Mouse (Mus musculus) thymus, postnatal 25 days (tissue): Measurements from ENCODE around the gene Jhy.

ENCODE experiments used
- DNase-seq: peaks from one replicate; pipeline ENCODE4 v3.0.0; 2022

The Jhy gene

GRCm38 (mm10) chr9:40963586-40964417, at the start of gene Jhy:
Gene Jhy (minus strand): TSS chr9:40964118.
- DNase-seq: no peak

GRCm38 (mm10) chr9:41012456-41012855, 48.5 kb upstream of the Jhy start:
- no peak for DNase-seq

DNA sequence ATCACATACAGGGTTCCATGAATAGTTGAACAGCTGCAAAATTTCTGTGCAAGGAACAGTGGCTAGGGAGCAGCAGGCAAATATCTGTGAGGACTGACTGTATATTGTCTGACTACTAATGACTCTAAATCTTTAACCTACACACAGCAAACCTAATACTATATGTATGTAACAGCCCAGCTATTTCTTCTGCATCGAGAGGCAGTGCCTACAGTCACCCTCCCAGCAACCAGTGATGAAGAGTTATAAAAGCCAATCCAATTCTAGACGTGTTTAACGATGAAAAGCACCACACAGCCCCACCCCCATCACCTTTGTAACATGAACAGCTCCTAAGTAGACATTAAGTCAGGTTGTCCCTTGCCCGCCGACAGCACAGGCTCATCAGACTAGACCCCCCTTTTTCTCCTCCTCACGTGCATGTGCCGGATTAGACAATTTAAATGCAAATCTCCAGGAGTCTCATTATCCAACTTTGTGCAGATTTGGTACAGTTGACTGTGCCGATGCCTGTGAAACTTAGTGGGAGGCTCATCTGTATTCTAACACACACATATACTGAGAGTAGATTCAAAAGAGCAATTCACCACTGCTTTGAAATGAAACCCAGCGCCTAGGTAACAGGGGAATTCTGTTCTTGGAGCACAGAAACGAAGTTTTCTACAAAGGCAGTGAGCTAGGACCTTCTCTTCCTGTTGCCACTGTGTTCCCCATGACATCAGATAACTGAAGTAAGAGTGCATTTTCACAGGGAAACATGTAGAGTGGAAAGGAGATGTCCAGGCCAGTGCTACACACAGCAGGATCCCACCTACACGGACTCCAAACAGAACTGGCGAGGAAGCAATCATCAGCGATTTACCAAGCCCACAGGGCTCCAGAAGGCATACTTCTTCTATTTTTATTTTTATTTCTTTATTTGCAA, 47.9 kb upstream of the Jhy start:
- no peak for DNase-seq

- no peak for DNase-seq
These were observed 43.9 kb upstream of the Jhy start for GRCm38 (mm10) chr9:41007785-41008184.

GRCm38 (mm10) chr9:41004415-41004814, 40.5 kb upstream of the Jhy start, which contains the start of gene Crtam:
Gene Crtam (minus strand): TSS chr9:41004628.
- DNase-seq: peak; percentile 29

DNA sequence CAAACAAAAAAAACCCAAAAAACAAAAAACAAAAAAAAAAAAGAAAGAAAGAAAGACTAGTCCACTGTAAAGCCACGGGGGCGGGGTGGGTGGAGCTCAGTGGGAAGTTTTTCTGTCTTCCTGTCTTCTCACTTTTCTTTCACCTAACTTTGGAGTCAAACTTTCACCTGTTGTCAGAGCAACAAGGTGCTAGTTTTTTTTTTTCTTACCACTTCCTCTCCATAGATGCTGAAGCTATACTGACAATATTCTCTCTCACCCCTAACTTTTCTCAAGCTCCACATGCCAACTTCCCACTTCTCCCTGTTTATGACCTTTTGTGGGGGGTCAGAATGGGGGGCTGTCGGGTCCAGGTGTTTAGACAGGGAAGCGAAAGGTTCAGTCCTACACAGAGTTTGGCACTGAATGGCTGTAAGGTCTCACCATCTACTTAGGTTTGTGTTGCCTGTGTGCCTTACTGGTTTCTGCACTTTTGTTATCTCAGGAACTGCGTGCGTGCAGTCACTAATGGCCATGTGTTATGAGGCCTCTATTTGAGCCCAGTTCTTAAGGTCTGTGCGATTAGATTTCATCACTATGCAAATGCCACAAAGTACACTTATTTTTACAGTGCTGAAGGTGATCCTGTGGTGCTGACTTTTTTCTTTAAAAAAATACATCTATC, 33.3 kb upstream of the Jhy start:
- peak; percentile 27 for DNase-seq

DNA sequence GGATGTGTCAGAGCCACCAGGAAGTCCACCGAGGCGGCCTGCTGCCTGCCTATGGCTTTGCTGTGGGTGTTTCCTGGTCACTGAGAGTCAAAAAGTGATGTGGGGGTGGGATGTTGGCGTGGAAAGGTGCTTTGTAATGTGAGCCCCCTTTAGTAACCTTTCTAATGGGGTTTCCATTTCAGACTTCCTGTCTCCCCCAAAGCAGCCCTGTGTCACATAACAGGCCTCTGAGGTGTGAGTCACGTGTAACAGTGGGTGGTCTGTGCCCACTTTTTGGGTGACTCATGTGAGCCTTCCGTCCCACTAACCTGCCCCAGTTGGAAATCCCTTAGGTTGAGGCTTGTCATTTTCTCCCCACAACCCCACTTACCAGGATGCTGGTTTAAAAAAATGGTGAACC, 30.2 kb upstream of the Jhy start:
- DNase-seq: no peak

DNA sequence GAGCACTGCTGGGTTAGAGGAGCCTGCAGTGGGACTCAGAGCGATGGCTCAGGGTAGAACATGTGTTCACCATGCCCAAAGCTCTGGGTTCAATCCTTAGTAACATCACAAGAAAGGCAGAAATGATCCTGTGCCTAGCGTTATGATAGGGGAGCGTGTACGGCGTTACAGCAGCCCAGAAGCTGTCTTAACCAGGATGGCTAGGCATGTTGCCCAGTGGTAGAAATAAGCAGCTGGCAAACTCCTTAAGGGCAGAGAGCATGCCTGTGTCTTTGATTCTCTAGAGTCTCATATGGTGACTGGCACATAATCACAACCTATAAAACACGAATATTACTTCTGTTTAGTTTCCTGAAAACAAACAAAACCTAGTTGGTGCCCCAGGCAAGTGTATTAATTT, 27.6 kb upstream of the Jhy start:
- DNase-seq: no peak

DNA sequence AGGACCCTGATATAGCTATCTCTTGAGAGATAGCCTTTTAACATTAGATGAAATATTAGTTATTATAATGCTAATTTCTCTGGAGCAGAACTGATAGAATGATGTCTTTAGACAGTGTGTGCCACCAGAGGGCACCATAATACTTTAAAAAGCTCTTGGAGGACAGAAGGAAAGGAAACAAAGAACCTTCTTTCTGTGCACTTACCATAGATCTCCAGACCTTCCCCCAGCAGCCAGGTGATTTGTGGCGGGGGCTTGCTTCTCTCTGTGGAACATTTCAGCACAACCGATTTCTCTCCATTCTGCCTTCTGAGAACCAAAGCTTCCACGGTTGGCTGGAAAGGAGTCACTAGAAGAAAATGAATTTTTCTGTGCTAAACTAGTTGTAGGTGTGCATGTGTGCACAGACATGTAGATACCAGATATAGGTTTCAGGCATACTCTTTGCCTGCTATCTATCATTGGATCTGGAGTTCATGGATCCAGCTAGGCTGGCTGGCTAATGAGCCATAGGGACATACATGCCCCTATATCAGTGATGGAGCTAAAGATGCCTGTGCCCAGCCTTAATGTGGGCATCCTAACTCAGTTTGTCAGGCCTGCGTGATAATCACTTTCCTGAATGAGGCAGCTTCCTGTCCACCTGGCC, 26.1 kb upstream of the Jhy start:
- peak; percentile 52 for DNase-seq

GRCm38 (mm10) chr9:40984313-40984712, 20.4 kb upstream of the Jhy start:
- no peak for DNase-seq

GRCm38 (mm10) chr9:40983758-40984157, 19.8 kb upstream of the Jhy start:
- no peak for DNase-seq

GRCm38 (mm10) chr9:40982480-40982879, 18.6 kb upstream of the Jhy start:
- no peak for DNase-seq

GRCm38 (mm10) chr9:40974042-40974801, 10.3 kb upstream of the Jhy start:
- no peak for DNase-seq

- DNase-seq: no peak
These were observed 448 bp upstream of the Jhy start for GRCm38 (mm10) chr9:40964418-40964714.

- DNase-seq: no peak
These were observed 2.5 kb downstream of the Jhy start for GRCm38 (mm10) chr9:40961401-40961800.

DNA sequence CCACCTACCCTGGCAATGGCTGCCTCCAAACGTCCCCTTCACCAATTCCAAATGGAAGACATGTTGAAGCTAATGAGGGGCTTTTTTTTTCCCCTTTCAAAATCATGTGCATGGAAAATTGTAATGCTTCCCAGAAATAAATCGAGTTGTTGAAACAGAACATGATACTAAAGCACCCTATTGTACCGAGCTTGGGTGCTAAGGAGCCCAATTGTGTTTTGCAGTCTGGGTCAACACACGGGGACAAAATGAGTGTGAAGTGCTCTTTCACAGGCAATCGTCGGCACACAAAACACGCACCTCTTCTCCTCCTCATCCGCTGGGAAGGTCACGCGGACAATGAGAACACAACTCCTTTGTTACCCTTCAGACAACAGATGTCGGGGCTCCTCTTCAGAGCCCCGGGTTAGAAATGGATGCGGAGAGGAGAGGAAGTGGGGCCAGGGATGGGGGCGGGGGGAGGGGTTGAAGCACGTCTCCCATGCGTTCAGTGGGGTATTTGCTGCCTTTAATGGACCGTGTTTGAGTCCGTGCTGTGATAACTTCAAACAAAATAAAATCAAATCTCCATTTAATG, 14.8 kb downstream of the Jhy start:
- DNase-seq: no peak

- no peak for DNase-seq
These were observed 15.4 kb downstream of the Jhy start for GRCm38 (mm10) chr9:40948473-40948872.

- DNase-seq: no peak
These were observed 16.8 kb downstream of the Jhy start for GRCm38 (mm10) chr9:40947131-40947530.

DNA sequence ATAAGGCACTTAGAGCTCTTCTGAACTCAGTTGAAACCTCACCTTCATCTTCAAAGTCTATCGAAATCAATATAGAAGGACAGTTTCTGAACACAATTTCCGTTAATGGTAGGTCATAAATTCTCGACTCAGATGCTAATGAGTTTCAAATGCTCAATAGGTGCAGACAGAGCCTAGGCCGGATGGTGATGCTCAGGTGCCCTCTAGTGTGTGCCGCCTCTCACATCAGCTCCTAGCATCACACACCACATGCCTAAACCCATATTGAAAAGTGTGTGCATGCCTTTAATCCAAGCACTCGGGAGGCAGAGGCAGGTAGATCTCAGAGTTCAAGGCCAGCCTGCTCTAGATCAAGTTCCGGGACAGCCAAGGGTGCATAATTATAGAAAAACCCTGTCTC, 26.5 kb downstream of the Jhy start:
- DNase-seq: no peak

- DNase-seq: no peak
These were observed 30.6 kb downstream of the Jhy start for GRCm38 (mm10) chr9:40933323-40933722.

- no peak for DNase-seq
These were observed 36.5 kb downstream of the Jhy start for GRCm38 (mm10) chr9:40927351-40927980.
